Mouse (Mus musculus): ENCODE measurements at regions not wholly inside any gene's neighbourhood (a gene's known extent, or its start where the extent isn't known, plus 50 kb on each side); places are given as distances from the start of the nearest gene placed in this dataset.
A peak's percentile ranks its signal among the peaks of the same experiment; 100 is the strongest.
"Not testable (repeated sequence)": the region's sequence is repeated elsewhere in the genome, so short reads cannot be mapped to it uniquely, and the experiment has no call there.

GRCm38 (mm10) chr10:56782265-56782664 is 405.1 kb downstream of the Gja1 start:
- no peak for DNase-seq (ENCODE audit: low spot score in 2 of 2)

- no peak for DNase-seq (ENCODE audit: low spot score in 2 of 2)
These were observed 406.8 kb downstream of the Gja1 start for GRCm38 (mm10) chr10:56783941-56784340.

GRCm38 (mm10) chr10:56788081-56788480 is 411.0 kb downstream of the Gja1 start:
- no peak for DNase-seq (ENCODE audit: low spot score in 2 of 2)

GRCm38 (mm10) chr10:56793074-56793473 is 415.9 kb downstream of the Gja1 start:
- DNase-seq (ENCODE audit: low spot score in 2 of 2), result no peak

- DNase-seq (ENCODE audit: low spot score in 2 of 2), result no peak
These were observed 418.3 kb downstream of the Gja1 start for GRCm38 (mm10) chr10:56795396-56795795.

GRCm38 (mm10) chr10:56799307-56799706 is 422.2 kb downstream of the Gja1 start:
- no peak for DNase-seq (ENCODE audit: low spot score in 2 of 2)

- no peak for DNase-seq (ENCODE audit: low spot score in 2 of 2)
These were observed 422.6 kb downstream of the Gja1 start for GRCm38 (mm10) chr10:56799745-56800144.

- no peak for DNase-seq (ENCODE audit: low spot score in 2 of 2)
These were observed 431.9 kb downstream of the Gja1 start for GRCm38 (mm10) chr10:56809006-56809405.

- no peak for DNase-seq (ENCODE audit: low spot score in 2 of 2)
These were observed 445.0 kb downstream of the Gja1 start for GRCm38 (mm10) chr10:56822158-56822557.

GRCm38 (mm10) chr10:56831331-56831730 is 454.2 kb downstream of the Gja1 start:
- DNase-seq (ENCODE audit: low spot score in 2 of 2), result no peak

- DNase-seq (ENCODE audit: low spot score in 2 of 2), result no peak
These were observed 454.8 kb downstream of the Gja1 start for GRCm38 (mm10) chr10:56831966-56832365.

GRCm38 (mm10) chr10:56836130-56836529 is 459.0 kb downstream of the Gja1 start:
- DNase-seq (ENCODE audit: low spot score in 2 of 2), result no peak

- DNase-seq (ENCODE audit: low spot score in 2 of 2), result no peak
These were observed 461.9 kb downstream of the Gja1 start for GRCm38 (mm10) chr10:56839006-56839495.

GRCm38 (mm10) chr10:56839545-56839944 is 462.4 kb downstream of the Gja1 start:
- DNase-seq (ENCODE audit: low spot score in 2 of 2), result no peak

- peak in 1 of 2 experiments; percentile 44 for DNase-seq (ENCODE audit: low spot score in 2 of 2)
These were observed 463.6 kb downstream of the Gja1 start for GRCm38 (mm10) chr10:56840732-56841131.

GRCm38 (mm10) chr10:56841486-56841885 is 464.4 kb downstream of the Gja1 start:
- no peak for DNase-seq (ENCODE audit: low spot score in 2 of 2)

- no peak for DNase-seq (ENCODE audit: low spot score in 2 of 2)
These were observed 464.8 kb downstream of the Gja1 start for GRCm38 (mm10) chr10:56841973-56842372.

GRCm38 (mm10) chr10:56852484-56852883 is 475.4 kb downstream of the Gja1 start:
- DNase-seq (ENCODE audit: low spot score in 2 of 2), result no peak

- no peak for DNase-seq (ENCODE audit: low spot score in 2 of 2)
These were observed 479.1 kb downstream of the Gja1 start for GRCm38 (mm10) chr10:56856186-56856585.

- no peak for DNase-seq (ENCODE audit: low spot score in 2 of 2)
These were observed 502.6 kb downstream of the Gja1 start for GRCm38 (mm10) chr10:56879744-56880143.

GRCm38 (mm10) chr10:56880154-56880591 is 503.0 kb downstream of the Gja1 start:
- DNase-seq (ENCODE audit: low spot score in 2 of 2), result no peak

GRCm38 (mm10) chr10:56884456-56885410 is 507.6 kb downstream of the Gja1 start:
- DNase-seq (ENCODE audit: low spot score in 2 of 2), result no peak

GRCm38 (mm10) chr10:56891530-56891929 is 514.4 kb downstream of the Gja1 start:
- not testable (repeated sequence) for DNase-seq (ENCODE audit: low spot score in 2 of 2)

All from spleen, postnatal 10 days (tissue).